Mouse (Mus musculus): ENCODE measurements around the gene Gpc2. TPM values are rescaled to one million over a fixed set of nuclear protein-coding genes. Genes with fewer than 3 reads are reported as not detected.

The Gpc2 gene
- total RNA-seq (2021) = 1 to 10 TPM in 1 of 2 experiments, under 1 TPM in 1; 0.86 to 1.1 TPM

GRCm38 (mm10) chr5:138279585-138280424 is at the start of gene Gpc2, which contains the start of the genes Gm43720 and Stag3:
TSS of gene Gpc2 (minus strand) at chr5:138280005.
TSS of gene Gm43720 (minus strand) at chr5:138279958.
TSS of gene Stag3 (plus strand) at chr5:138280240.
- intact Hi-C loops (cut with DNase I) = loop anchor here (5.0 kb wide), 1 partner anchor 162 kb away; the partner anchor contains the start of gene Zfp157

DNA sequence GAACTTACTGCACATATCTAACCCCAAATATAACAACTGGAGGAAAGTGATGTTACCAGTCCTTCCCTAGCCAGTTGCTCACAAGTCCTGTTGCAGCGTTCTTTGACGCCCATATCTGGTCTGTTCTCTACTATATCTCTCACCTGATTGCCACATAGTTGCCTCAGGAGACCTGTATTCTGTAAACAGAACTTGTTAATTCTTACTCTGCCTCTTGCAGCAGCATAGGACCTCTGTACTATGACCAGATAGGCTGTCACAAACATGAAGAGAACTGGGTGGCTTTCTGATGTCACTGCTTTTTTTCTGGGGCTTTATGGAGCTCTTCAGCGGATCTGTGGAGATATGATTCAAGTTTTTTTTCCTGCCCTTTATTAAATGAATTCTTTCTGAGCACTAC is 33.0 kb upstream of the Gpc2 start:
- no peak for DNase-seq
- intact Hi-C loops (cut with DNase I) = no loop called here

More at GRCm38 (mm10) chr5:138279585-138280424, at the start of gene Gpc2, which contains the start of the genes Gm43720 and Stag3:
- peak; percentile 85 to 88 for DNase-seq

DNA sequence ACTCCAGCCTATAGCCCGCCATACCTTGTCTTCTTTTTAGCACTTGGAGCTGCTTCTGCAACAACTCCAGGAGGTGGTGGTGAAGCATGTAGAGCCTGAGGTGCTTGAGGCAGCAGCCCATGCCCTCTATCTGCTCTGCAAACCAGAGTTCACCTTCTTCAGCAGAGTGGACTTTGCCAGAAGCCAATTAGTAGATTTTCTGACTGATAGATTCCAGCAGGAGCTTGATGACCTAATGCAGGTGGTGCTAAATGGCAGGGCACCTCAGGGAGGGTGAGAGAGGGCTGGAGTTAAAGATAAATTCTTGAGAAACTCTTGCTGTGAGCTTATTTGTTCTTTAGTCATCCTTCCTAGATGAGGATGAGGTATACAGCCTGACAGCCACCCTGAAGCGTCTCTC is 19.8 kb upstream of the Gpc2 start:
- no peak for DNase-seq
- intact Hi-C loops (cut with DNase I) = no loop called here

- intact Hi-C loops (cut with DNase I) = no loop called here
- DNase-seq = no peak
These were observed 14.4 kb upstream of the Gpc2 start for GRCm38 (mm10) chr5:138294158-138294557.

DNA sequence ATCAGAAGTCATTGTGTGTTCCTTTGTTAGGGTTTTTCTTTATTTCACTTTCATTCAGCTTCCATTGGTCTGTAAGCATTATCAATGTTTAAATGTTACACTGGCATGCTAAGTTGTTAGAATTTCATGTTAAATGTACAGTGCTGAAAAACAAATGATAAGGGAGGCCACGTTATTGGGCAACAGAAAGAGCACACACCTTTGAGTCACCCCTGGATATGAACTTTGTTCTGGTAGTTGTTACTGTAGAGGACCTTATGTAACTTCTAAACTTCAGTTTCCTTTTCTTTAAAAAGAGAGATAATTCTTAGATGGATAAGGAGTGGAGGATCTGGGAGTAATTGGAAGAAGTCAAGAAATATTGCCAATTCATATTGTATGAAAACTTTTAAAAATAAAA is 11.8 kb upstream of the Gpc2 start:
- intact Hi-C loops (cut with DNase I) = no loop called here
- no peak for DNase-seq

- DNase-seq = no peak
- intact Hi-C loops (cut with DNase I) = no loop called here
These were observed 8.1 kb upstream of the Gpc2 start for GRCm38 (mm10) chr5:138287861-138288260.

DNA sequence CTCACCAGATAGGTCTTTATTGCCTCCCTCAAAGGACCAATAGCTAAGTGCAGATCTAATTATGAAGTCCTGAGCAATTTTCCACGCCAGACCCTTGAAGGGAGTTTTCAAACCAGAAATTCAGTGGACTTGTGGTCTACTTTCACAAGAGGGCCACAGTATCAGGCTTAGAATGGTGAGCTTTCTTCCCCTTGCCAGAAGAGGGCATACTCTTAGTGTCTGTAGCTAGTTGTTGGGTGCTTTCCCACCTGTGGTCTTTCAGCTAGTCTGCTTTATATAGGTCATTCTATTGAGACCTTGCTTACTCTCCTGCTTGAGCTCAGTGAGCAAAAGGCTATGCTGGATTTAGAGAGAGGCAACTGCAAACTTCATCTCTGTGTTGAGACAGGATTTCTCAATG is 3.7 kb upstream of the Gpc2 start:
- intact Hi-C loops (cut with DNase I) = no loop called here
- no peak for DNase-seq

- no peak for DNase-seq
- intact Hi-C loops (cut with DNase I) = no loop called here
These were observed 2.0 kb upstream of the Gpc2 start for GRCm38 (mm10) chr5:138281798-138282197.

GRCm38 (mm10) chr5:138280829-138281228 is 1.0 kb upstream of the Gpc2 start:
- intact Hi-C loops (cut with DNase I) = no loop called here
- DNase-seq = no peak

- no peak for DNase-seq
- intact Hi-C loops (cut with DNase I) = no loop called here
These were observed 592 bp upstream of the Gpc2 start for GRCm38 (mm10) chr5:138280425-138280768.

GRCm38 (mm10) chr5:138277994-138278393 is 1.8 kb downstream of the Gpc2 start:
- intact Hi-C loops (cut with DNase I) = loop anchor here (5.0 kb wide), 1 partner anchor 164 kb away; the partner anchor contains the start of gene Zfp157
- no peak for DNase-seq

GRCm38 (mm10) chr5:138275216-138276050 is 4.4 kb downstream of the Gpc2 start:
- intact Hi-C loops (cut with DNase I) = loop anchor here (5.0 kb wide), 1 partner anchor 167 kb away; the partner anchor contains the start of gene Zfp157
- DNase-seq = no peak

DNA sequence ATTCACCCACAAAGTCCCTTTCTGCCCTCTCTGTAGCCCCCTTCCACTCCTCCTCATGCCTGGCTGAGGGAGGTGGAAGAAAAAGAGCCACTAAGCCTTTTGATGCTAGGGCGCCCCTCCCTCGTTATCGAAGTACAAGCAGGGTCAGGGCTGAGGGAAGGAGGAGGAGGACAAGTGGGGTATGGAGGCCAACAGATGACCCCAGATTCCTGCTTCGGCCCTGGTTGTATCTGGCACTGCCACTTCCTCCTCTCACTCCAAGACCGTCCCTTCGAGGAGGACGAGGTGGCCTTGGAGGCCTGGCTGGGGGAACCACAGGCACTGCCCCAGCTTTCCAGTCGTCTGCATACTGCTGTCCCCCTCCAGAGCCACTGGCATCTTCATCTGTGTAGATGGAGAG is 5.6 kb downstream of the Gpc2 start:
- no peak for DNase-seq

GRCm38 (mm10) chr5:138272409-138272923 is 7.3 kb downstream of the Gpc2 start, which contains the start of gene Gal3st4:
TSS of gene Gal3st4 (minus strand) at chr5:138272840.
- intact Hi-C loops (cut with DNase I) = no loop called here
- peak; percentile 50 to 66 for DNase-seq

More for the DNA sequence above, 5.6 kb downstream of the Gpc2 start:
- intact Hi-C loops (cut with DNase I) = no loop called here

DNA sequence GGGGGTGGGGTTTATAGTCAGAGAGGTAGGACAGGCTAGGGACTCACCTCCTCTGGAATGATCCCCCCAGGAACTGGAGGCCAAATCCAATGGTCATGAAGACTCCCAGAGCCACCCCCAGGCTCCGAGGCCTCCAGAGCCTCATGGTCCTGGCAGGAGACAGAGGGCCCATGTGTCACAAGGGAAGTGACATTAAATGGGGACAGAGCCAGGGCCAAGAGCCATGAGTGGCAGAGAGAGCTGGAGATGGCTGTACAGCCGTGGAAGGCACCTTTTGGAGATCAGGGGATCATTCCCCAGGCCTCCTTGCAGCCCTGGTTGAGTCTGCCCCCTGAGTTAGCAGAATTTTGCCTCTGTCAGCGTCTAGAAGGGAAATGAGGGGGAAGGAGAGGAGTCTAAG is 8.6 kb downstream of the Gpc2 start:
- no peak for DNase-seq
- intact Hi-C loops (cut with DNase I) = no loop called here

GRCm38 (mm10) chr5:138268980-138269379 is 10.8 kb downstream of the Gpc2 start:
- DNase-seq = no peak
- intact Hi-C loops (cut with DNase I) = no loop called here

GRCm38 (mm10) chr5:138267114-138267513 is 12.7 kb downstream of the Gpc2 start:
- no peak for DNase-seq
- intact Hi-C loops (cut with DNase I) = no loop called here

- intact Hi-C loops (cut with DNase I) = no loop called here
These were observed 14.1 kb downstream of the Gpc2 start for GRCm38 (mm10) chr5:138265712-138266111.

DNA sequence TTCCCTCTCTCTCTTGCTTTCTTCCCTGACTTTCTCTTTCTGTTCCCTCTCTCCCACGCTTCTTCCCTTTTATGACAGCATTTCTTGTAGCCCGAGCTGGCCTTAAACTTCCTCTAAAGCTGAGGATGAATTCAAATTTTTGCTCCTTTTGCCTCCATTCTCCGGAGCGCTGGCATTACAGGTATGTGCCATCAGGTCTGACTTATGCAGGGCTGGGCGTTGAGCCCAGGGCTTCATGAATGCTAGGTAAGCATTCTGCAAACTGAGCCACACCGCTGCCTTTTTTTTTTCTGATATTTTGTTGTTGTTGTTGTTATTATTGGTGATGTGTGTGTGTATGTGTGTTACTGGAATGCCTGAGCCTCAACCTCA is 15.6 kb downstream of the Gpc2 start:
- intact Hi-C loops (cut with DNase I) = loop anchor here (5.0 kb wide), 1 partner anchor 178 kb away; the partner anchor contains the start of gene Zfp157

More at GRCm38 (mm10) chr5:138265712-138266111, 14.1 kb downstream of the Gpc2 start:
- DNase-seq = no peak

GRCm38 (mm10) chr5:138263260-138264206 is 16.3 kb downstream of the Gpc2 start, which contains the start of gene BC037034:
TSS of gene BC037034 (minus strand) at chr5:138264033.
- DNase-seq = peak; percentile 93 to 95
- intact Hi-C loops (cut with DNase I) = loop anchor here (5.0 kb wide), 1 partner anchor 179 kb away; the partner anchor contains the start of gene Zfp157

More for the DNA sequence above, 15.6 kb downstream of the Gpc2 start:
- no peak for DNase-seq
